Mouse (Mus musculus): ENCODE data around the gene Hs3st6. TPM values are rescaled to one million over a fixed set of nuclear protein-coding genes. Genes with fewer than 3 reads are reported as not detected.
A peak's percentile ranks its signal among the peaks of the same experiment; 100 is the strongest.

The Hs3st6 gene
- total RNA-seq, 2 experiments from 2014 or later = not detected

DNA sequence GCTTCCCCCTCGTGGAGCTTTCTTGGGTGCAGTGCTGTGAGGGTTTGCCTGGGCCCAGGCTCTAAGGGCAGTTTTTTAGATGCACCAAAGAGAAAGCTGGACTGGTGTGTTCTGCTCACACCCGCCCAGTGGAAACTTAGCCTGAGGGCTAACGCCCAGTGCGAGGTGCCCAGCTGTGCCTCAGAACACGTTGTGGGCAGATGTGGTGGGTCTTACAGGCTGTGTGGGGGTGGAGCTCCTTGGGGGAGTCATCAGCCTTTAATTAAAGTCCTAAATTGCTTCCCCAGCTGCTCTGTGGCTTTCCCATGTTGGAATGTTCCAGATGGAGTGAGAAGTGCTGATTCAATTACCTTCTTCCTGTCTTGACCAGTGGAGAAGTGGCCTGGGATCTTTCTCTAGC, 8.3 kb downstream of the Hs3st6 start:
- intact Hi-C loops (cut with DNase I) = no loop called here
- DNase-seq = no peak

- intact Hi-C loops (cut with DNase I) = no loop called here
- DNase-seq = no peak
Observed at GRCm38 (mm10) chr17:24765016-24765905, 12.5 kb downstream of the Hs3st6 start.

DNA sequence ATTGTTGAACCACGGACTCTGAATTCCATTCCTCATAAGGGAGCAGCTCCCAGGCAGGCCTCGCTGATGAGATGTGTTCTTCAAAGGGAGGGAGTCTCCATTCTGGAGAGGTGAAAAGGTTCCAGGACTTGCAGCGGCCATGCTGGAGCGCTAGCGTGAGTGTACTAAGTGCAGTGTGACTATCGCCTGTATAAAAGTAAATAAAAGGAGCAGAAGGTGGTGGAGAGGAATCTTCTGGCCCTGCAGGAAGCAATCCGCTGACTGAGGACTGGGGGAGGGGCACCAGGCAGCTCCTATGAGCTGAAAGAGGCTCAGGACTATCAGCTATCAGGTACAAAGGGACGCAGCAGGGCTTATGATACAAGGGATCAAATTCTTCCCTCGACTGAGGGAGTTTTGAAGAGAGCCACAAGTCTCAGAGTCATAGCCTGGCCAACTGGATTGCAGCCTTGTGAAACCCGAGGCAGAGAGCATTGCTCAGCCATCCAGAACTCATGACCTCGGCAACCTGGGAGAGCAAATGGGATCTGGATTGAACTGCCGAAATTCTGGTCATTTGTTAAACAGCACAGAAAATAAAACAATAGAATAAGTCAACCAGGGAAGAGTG, 13.6 kb downstream of the Hs3st6 start:
- DNase-seq = no peak
- intact Hi-C loops (cut with DNase I) = no loop called here

DNA sequence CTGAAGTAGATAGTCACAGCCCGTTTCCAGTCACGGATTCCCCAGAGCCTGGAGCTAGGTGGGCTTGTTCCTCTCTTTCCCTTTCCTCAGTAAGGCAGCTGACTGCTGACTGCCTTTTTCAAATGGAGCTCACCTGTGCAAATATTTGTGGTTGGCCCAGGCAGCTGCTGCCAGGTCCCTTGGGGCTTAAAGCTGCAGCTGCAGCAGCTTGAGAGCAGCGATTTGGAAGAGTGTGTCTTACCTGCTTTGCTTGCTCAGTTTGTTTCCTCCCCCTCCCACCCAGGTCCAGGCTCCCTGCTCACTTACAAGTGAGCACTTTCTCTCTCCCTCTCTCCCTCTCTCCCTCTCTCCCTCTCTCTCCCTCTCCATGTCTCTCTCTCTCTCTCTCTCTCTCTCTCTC, 16.4 kb downstream of the Hs3st6 start:
- intact Hi-C loops (cut with DNase I) = no loop called here

DNA sequence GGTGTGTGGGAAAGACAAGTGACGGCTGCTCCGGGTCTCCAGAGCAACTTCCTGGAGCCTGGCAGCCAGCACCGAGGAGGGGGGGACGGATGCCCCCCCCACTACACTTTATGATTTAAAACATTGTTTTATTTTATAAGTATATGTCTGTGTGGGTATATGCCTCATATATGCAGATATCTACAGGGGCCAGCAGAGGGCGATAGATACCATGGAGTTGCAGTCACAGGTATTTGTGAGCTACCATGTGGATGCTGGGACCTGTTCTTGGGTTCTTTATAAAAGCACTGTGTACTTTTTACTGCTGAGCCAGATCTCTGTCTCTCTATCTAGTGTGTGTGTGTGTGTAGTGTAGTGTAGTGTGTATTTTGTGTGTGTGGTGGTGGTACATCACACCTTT, 20.5 kb downstream of the Hs3st6 start:
- intact Hi-C loops (cut with DNase I) = no loop called here
- DNase-seq = no peak

More for the DNA sequence above, 16.4 kb downstream of the Hs3st6 start:
- no peak for DNase-seq

DNA sequence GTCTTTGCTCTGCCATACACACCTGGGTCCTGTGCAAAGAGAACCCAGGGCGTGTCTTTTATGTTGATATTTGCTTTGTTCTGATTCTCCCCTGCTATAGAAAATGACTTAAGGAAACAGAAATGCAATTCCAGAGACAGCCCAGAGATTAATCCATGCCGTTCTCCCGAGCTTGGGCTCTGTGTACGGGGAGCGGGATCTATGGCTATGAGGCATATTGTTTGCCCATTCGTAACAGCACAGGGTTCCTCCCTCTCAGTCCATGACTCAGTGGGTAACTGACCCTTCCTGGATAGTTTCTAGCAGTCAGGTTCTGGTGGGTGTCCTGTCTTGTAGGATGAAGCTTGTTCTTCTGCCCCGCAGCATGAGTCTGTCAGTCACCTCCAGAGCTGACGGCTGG, 22.4 kb downstream of the Hs3st6 start:
- intact Hi-C loops (cut with DNase I) = no loop called here
- DNase-seq = no peak

- intact Hi-C loops (cut with DNase I) = no loop called here
- DNase-seq = no peak
Observed at GRCm38 (mm10) chr17:24777073-24777472, 24.3 kb downstream of the Hs3st6 start.

GRCm38 (mm10) chr17:24780821-24781220, 28.0 kb downstream of the Hs3st6 start:
- DNase-seq = no peak
- intact Hi-C loops (cut with DNase I) = no loop called here

DNA sequence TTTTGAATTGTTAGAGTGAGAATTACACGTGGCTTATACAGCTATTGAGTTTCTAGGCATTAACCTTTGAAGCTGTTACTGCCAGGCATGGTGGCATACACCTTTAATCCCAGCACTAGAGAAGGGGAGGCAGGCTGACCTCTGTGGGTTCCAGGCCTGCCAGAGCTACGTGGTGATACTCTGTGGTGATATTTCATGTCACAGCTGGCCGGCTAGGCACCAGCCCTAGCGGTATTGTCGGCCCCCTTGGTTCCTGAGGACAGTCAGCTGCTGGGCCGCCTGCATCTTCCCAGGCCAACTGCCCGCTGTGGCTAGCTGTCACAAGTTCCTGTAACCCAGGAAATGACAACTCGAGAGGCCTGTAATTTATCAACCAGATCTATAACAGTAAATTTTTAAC, 39.4 kb downstream of the Hs3st6 start:
- intact Hi-C loops (cut with DNase I) = no loop called here
- DNase-seq = no peak

DNA sequence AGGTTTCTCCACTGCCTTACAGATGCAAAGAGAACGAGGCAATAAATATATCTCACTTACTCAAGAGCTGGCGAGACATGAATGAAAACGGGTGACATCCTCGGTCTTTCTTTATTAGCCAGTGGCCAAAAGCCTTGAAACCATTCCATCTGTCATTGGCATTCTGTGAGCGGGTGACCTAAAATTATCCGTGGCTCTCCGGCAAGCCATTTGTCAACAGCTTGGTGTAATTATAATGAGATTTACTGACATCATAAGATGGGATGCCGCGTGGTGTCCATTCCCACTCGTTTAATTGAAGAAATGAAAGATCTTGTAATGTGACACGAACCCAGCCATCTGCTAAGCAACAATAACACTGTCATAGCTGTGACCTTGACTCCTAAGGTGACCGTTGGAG, 42.0 kb downstream of the Hs3st6 start:
- DNase-seq = no peak
- intact Hi-C loops (cut with DNase I) = no loop called here

GRCm38 (mm10) chr17:24796969-24797368, 44.2 kb downstream of the Hs3st6 start:
- DNase-seq = no peak
- intact Hi-C loops (cut with DNase I) = no loop called here

DNA sequence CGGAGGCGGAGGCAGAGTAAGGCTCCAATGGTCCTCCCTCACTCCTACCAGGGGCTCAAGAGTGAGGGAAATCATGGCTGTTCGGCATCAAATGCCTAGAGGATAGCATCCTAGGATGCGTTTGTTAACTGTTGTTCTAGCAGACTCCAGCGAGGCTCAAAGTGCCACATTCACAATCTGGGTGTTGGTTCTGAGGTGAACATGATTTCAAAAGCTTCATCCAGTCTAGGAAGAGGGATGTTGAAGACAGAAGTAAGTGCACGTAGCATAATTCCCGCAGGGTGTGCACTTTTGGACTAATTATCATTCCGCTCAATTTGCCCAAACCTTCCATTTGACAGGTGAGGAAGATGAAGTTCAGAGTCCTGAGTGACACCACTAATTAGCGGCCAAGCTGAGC, 45.4 kb downstream of the Hs3st6 start:
- intact Hi-C loops (cut with DNase I) = no loop called here
- no peak for DNase-seq

GRCm38 (mm10) chr17:24799476-24799875, 46.7 kb downstream of the Hs3st6 start:
- intact Hi-C loops (cut with DNase I) = no loop called here
- no peak for DNase-seq

GRCm38 (mm10) chr17:24800524-24800923, 47.7 kb downstream of the Hs3st6 start:
- intact Hi-C loops (cut with DNase I) = no loop called here
- DNase-seq = no peak

GRCm38 (mm10) chr17:24803952-24804951, 51.5 kb downstream of the Hs3st6 start, which contains the start of gene Meiob:
Gene Meiob (plus strand): TSS chr17:24804289.
- intact Hi-C loops (cut with DNase I) = no loop called here
- DNase-seq = peak; percentile 22 to 28

Other genes starting within 250 kb of the Hs3st6 start
- gene Traf7, start 225.1 kb upstream of the Hs3st6 start, total RNA-seq (2021) = 10 to 100 TPM; 23.7 to 30.2 TPM
- under 1 TPM in 1 of 2 experiments, not detected in 1; 0.20 TPM for gene Rab26, start 218.8 kb upstream of the Hs3st6 start, total RNA-seq (2021)
- gene Pkd1, start 203.2 kb upstream of the Hs3st6 start, total RNA-seq (2021) = 10 to 100 TPM; 19.8 to 20.3 TPM
- 10 to 100 TPM; 74.9 to 76.8 TPM for gene Tsc2, start 120.4 kb upstream of the Hs3st6 start, total RNA-seq (2021)
- gene Nthl1, start 120.3 kb upstream of the Hs3st6 start, total RNA-seq (2021) = 1 to 10 TPM; 2.3 TPM
- gene Slc9a3r2, start 102.7 kb upstream of the Hs3st6 start, total RNA-seq (2021) = 10 to 100 TPM; 27.1 to 36.9 TPM
- gene Npw, start 94.5 kb upstream of the Hs3st6 start, total RNA-seq (2021) = not detected
- gene Zfp598, start 83.3 kb upstream of the Hs3st6 start, total RNA-seq (2021) = 10 to 100 TPM; 18.0 to 18.5 TPM
- not detected for gene Syngr3, start 63.0 kb upstream of the Hs3st6 start, total RNA-seq (2021)
- 10 to 100 TPM; 30.3 to 33.3 TPM for gene Gfer, start 56.8 kb upstream of the Hs3st6 start, total RNA-seq (2021)
- gene Noxo1, start 56.8 kb upstream of the Hs3st6 start, total RNA-seq (2021) = 1 to 10 TPM in 1 of 2 experiments, under 1 TPM in 1; 0.47 to 1.4 TPM
- gene Tbl3, start 45.3 kb upstream of the Hs3st6 start, total RNA-seq (2021) = 10 to 100 TPM; 15.1 to 16.1 TPM
- not detected for gene Rnf151, start 34.9 kb upstream of the Hs3st6 start, total RNA-seq (2021)
- 100 to 1,000 TPM; 500 to 582 TPM for gene Rps2, start 34.9 kb upstream of the Hs3st6 start, total RNA-seq (2021)
- gene Ndufb10, start 28.5 kb upstream of the Hs3st6 start, total RNA-seq (2021) = 100 to 1,000 TPM; 420 to 464 TPM
- 100 to 1,000 TPM; 743 to 791 TPM for gene Rpl3l, start 25.2 kb upstream of the Hs3st6 start, total RNA-seq (2021)
- gene Msrb1, start 16.3 kb upstream of the Hs3st6 start, total RNA-seq (2021) = 100 to 1,000 TPM; 192 to 205 TPM
- not detected for gene Meiob, start 51.3 kb downstream of the Hs3st6 start, total RNA-seq (2021)
- 10 to 100 TPM; 66.0 to 77.0 TPM for gene Hagh, start 87.2 kb downstream of the Hs3st6 start, total RNA-seq (2021)
- gene Fahd1, start 97.4 kb downstream of the Hs3st6 start, total RNA-seq (2021) = 10 to 100 TPM; 40.3 to 42.1 TPM
- 1 to 10 TPM; 3.3 to 3.8 TPM for gene Igfals, start 113.0 kb downstream of the Hs3st6 start, total RNA-seq (2021)
- gene Nubp2, start 133.4 kb downstream of the Hs3st6 start, total RNA-seq (2021) = 10 to 100 TPM; 10.0 TPM
- 10 to 100 TPM; 25.4 to 31.0 TPM for gene Spsb3, start 133.7 kb downstream of the Hs3st6 start, total RNA-seq (2021)
- 10 to 100 TPM in 1 of 2 experiments, 1 to 10 TPM in 1; 9.3 to 10.2 TPM for gene Eme2, start 142.1 kb downstream of the Hs3st6 start, total RNA-seq (2021)
- 10 to 100 TPM; 84.6 to 90.2 TPM for gene Mrps34, start 142.1 kb downstream of the Hs3st6 start, total RNA-seq (2021)
- gene Nme3, start 143.5 kb downstream of the Hs3st6 start, total RNA-seq (2021) = 10 to 100 TPM; 10.3 to 11.7 TPM
- gene Mapk8ip3, start 184.0 kb downstream of the Hs3st6 start, total RNA-seq (2021) = 10 to 100 TPM; 16.2 to 24.4 TPM
- gene Jpt2, start 207.7 kb downstream of the Hs3st6 start, total RNA-seq (2021) = 1 to 10 TPM; 6.2 to 6.8 TPM

Data from gastrocnemius, postnatal 36 days (tissue).